Comparison of ENCODE assay signal across 12 mouse cellular contexts in genomic region chr10:122861696-122862385, GRCm38 (mm10).
A peak's percentile ranks its signal among the peaks of the same experiment; 100 is the strongest.
DNase-seq lines count a peak whose midpoint lies in the region; ATAC-seq and TF ChIP-seq lines count a peak whose summit lies in the region.
"Had no signal": no experiment of that assay in that cellular context is flagged by ENCODE, and none has a peak within 500 bp of the region (broad histone marks: within the 10 kb centered on the region; RNA-seq: fewer than 3 reads in every experiment).

No protein-coding gene starts in this region.

- 60% methylated on average over 18 of the region's 18 CpGs for WGBS in forebrain, embryonic 13.5 days
- 65% methylated on average over 18 of the region's 18 CpGs for WGBS in hindbrain, embryonic 16.5 days
- WGBS in stomach, embryonic 15.5 days = 46% methylated on average over 18 of the region's 18 CpGs

- no peaks in the 10 kb centered on the region for H3K36me3 ChIP-seq in forebrain, embryonic 13.5 days (ENCODE audit: poor library complexity, severe bottlenecking)
- no peaks in the 10 kb centered on the region for H3K36me3 ChIP-seq in hindbrain, embryonic 16.5 days (ENCODE audit: control insufficient read depth, insufficient read depth, low read length)
- no peaks in the 10 kb centered on the region for H3K36me3 ChIP-seq in stomach, embryonic 15.5 days
- H3K36me3 ChIP-seq: intestine, embryonic 15.5 days had no signal

- no peak for TF ChIP-seq CTCF in layer of hippocampus, adult 2 months (conservative IDR thresholded peaks at IDR 0.05)
- TF ChIP-seq CTCF in left cerebral cortex, adult 2 months (IDR thresholded peaks at IDR 0.05) = no peak

- H3K27ac ChIP-seq in layer of hippocampus, adult 2 months = peak overlapping the region; percentile 69
- H3K27ac ChIP-seq in forebrain, embryonic 13.5 days = no peak overlapping the region
- no peak overlapping the region for H3K27ac ChIP-seq in hindbrain, embryonic 16.5 days (ENCODE audit: low read depth, low read length)
- H3K27ac ChIP-seq in stomach, embryonic 15.5 days = peak overlapping the region; percentile 21; the same call in 1 of the 2 replicates
- no peak overlapping the region for H3K27ac ChIP-seq in left cerebral cortex, adult 2 months
- H3K27ac ChIP-seq: intestine, embryonic 15.5 days had no signal

- no peak overlapping the region for H3K9ac ChIP-seq in forebrain, embryonic 13.5 days
- no peak overlapping the region for H3K9ac ChIP-seq in hindbrain, embryonic 16.5 days (ENCODE audit: low read depth, low read length)
- H3K9ac ChIP-seq in stomach, embryonic 15.5 days = no peak overlapping the region
- H3K9ac ChIP-seq: intestine, embryonic 15.5 days had no signal

- no peak overlapping the region for H3K4me3 ChIP-seq in layer of hippocampus, adult 2 months
- H3K4me3 ChIP-seq in forebrain, embryonic 13.5 days = no peak overlapping the region
- H3K4me3 ChIP-seq in hindbrain, embryonic 16.5 days (ENCODE audit: low read length) = no peak overlapping the region
- no peak overlapping the region for H3K4me3 ChIP-seq in stomach, embryonic 15.5 days (replicated peaks)
- no peak overlapping the region for H3K4me3 ChIP-seq in left cerebral cortex, adult 2 months
- H3K4me3 ChIP-seq: intestine, embryonic 15.5 days had no signal

- intact Hi-C loops in left cerebral cortex, adult 2 months (cut with DNase I) = no loop called here

- no peak overlapping the region for H3K4me2 ChIP-seq in forebrain, embryonic 13.5 days
- H3K4me2 ChIP-seq in hindbrain, embryonic 16.5 days (ENCODE audit: low read length) = no peak overlapping the region
- no peak overlapping the region for H3K4me2 ChIP-seq in stomach, embryonic 15.5 days
- H3K4me2 ChIP-seq: intestine, embryonic 15.5 days had no signal

- ATAC-seq in forebrain, embryonic 13.5 days = peak; percentile 60; the same call in 1 of the 2 replicates
- peak; percentile 57; the same call in 1 of the 2 replicates for ATAC-seq in hindbrain, embryonic 16.5 days
- no peak for ATAC-seq in stomach, embryonic 15.5 days (ENCODE audit: insufficient read depth, low FRiP score, low read depth)
- ATAC-seq: intestine, embryonic 15.5 days had no signal

- DNase-seq in layer of hippocampus, adult 2 months (ENCODE audit: low spot score in 2 of 2) = peak in 1 of 2 experiments; percentile 48
- DNase-seq in layer of hippocampus, postnatal 10 days (ENCODE audit: low spot score in 2 of 2) = no peak
- no peak for DNase-seq in heart, adult 11 months
- no peak for DNase-seq in spleen, postnatal 36 days (ENCODE audit: low spot score in 2 of 2)
- no peak for DNase-seq in left cerebral cortex, adult 2 months (ENCODE audit: extremely low spot score in 1 of 2, low spot score in 2 of 2)
- DNase-seq: cerebellum, adult 11-12 months; embryo, embryonic 11 days; liver had no signal

- H3K9me3 ChIP-seq in forebrain, embryonic 13.5 days (replicated peaks) = no peaks in the 10 kb centered on the region
- H3K9me3 ChIP-seq in hindbrain, embryonic 16.5 days (ENCODE audit: control insufficient read depth, low read length) = no peaks in the 10 kb centered on the region
- no peaks in the 10 kb centered on the region for H3K9me3 ChIP-seq in stomach, embryonic 15.5 days
- H3K9me3 ChIP-seq: intestine, embryonic 15.5 days had no signal

- H3K27me3 ChIP-seq in forebrain, embryonic 13.5 days = no peaks in the 10 kb centered on the region
- no peaks in the 10 kb centered on the region for H3K27me3 ChIP-seq in hindbrain, embryonic 16.5 days (replicated peaks; ENCODE audit: control insufficient read depth, insufficient read depth, low read length)
- no peaks in the 10 kb centered on the region for H3K27me3 ChIP-seq in stomach, embryonic 15.5 days (replicated peaks)
- H3K27me3 ChIP-seq: intestine, embryonic 15.5 days had no signal

- H3K4me1 ChIP-seq in forebrain, embryonic 13.5 days = peaks cover 12% of the 10 kb centered on the region; the same call in 1 of the 2 replicates
- H3K4me1 ChIP-seq in hindbrain, embryonic 16.5 days (ENCODE audit: control insufficient read depth, insufficient read depth, low read depth, low read length) = no peaks in the 10 kb centered on the region; the same call in 1 of the 2 replicates
- H3K4me1 ChIP-seq in stomach, embryonic 15.5 days = peaks cover 17% of the 10 kb centered on the region; the same call in 1 of the 2 replicates

Comparison
In these comparisons a context has a peak if more than half of its experiments do, and no peak if none do; other contexts are left out.
1. H3K27ac ChIP-seq: peak in layer of hippocampus, adult 2 months (single experiment) and stomach, embryonic 15.5 days (single experiment); none in forebrain, embryonic 13.5 days (single experiment), hindbrain, embryonic 16.5 days (single experiment) and left cerebral cortex, adult 2 months (single experiment).